Mouse (Mus musculus) myocyte (in vitro differentiated cells): ENCODE results near the gene Top3b. TPM values are rescaled to one million over a fixed set of nuclear protein-coding genes. Genes with fewer than 3 reads are reported as not detected.

ENCODE experiments used
- H3K27me3 ChIP-seq: one replicate; pipeline ENCODE4 v1.6.1; 2011; ENCODE audit not compliant: control insufficient read depth, insufficient read depth, insufficient read length
- H3K36me3 ChIP-seq: one replicate; pipeline ENCODE4 v1.6.1; 2011; ENCODE audit not compliant: control insufficient read depth, insufficient read depth
- H3K4me2 ChIP-seq: one replicate; pipeline ENCODE4 v1.6.1; 2011; ENCODE audit warnings: low read depth, control low read depth
- H3K4me3 ChIP-seq: one replicate; pipeline ENCODE4 v1.5.1; 2011; ENCODE audit warnings: mild to moderate bottlenecking, control low read depth, moderate library complexity
- H3K79me2 ChIP-seq: one replicate; pipeline ENCODE4 v1.6.1; 2011; ENCODE audit not compliant: control insufficient read depth, insufficient read depth
- H3ac ChIP-seq: one replicate; pipeline ENCODE4 v1.6.1; 2011; ENCODE audit not compliant: control insufficient read depth, insufficient read length
- CEBPB ChIP-seq: IDR thresholded peaks from 2 replicates; pipeline ENCODE4 v1.6.1; 2011; ENCODE audit warnings: mild to moderate bottlenecking, moderate library complexity; ENCODE audit not compliant: poor library complexity, insufficient read depth, severe bottlenecking
- E2F4 ChIP-seq: IDR thresholded peaks from one replicate; pipeline ENCODE4 v1.6.1; 2011; ENCODE audit warnings: mild to moderate bottlenecking, control low read depth, moderate library complexity; ENCODE audit not compliant: insufficient read depth
- MAX ChIP-seq: IDR thresholded peaks from one replicate; pipeline ENCODE4 v1.6.1; 2011; ENCODE audit warnings: low read depth, mild to moderate bottlenecking, control low read depth
- MYOD1 ChIP-seq, 3 experiments: IDR thresholded peaks; one replicate each; pipeline ENCODE4 v1.6.1; 2011; ENCODE audit warnings: control low read depth in 2 of 3, low read depth in 2 of 3, mild to moderate bottlenecking in 2 of 3, moderate library complexity in 1 of 3; ENCODE audit not compliant: insufficient read length in 2 of 3, control insufficient read depth in 1 of 3
- MYOG ChIP-seq, 3 experiments: IDR thresholded peaks; one replicate each; pipeline ENCODE4 v1.6.1; 2011; ENCODE audit warnings: control low read depth in 2 of 3, low read depth in 2 of 3, mild to moderate bottlenecking in 2 of 3; ENCODE audit not compliant: insufficient read length in 2 of 3, control insufficient read depth in 1 of 3, insufficient read depth in 1 of 3
- POLR2A ChIP-seq: IDR thresholded peaks from one replicate; pipeline ENCODE4 v1.6.1; 2011; ENCODE audit warnings: low read depth, mild to moderate bottlenecking, control low read depth, moderate library complexity; ENCODE audit not compliant: insufficient read length
- POLR2AphosphoS2 ChIP-seq: IDR thresholded peaks from one replicate; pipeline ENCODE4 v1.6.1; 2011; ENCODE audit warnings: low read depth, control low read depth; ENCODE audit not compliant: insufficient read length
- REST ChIP-seq: IDR thresholded peaks from one replicate; pipeline ENCODE4 v1.6.1; 2011; ENCODE audit warnings: mild to moderate bottlenecking, control low read depth, moderate library complexity; ENCODE audit not compliant: insufficient read depth, insufficient read length
- SRF ChIP-seq: IDR thresholded peaks from one replicate; pipeline ENCODE4 v1.6.1; 2011; ENCODE audit warnings: low read depth; ENCODE audit not compliant: control insufficient read depth, insufficient read length
- TCF12 ChIP-seq: IDR thresholded peaks from one replicate; pipeline ENCODE4 v1.6.1; 2011; ENCODE audit warnings: mild to moderate bottlenecking, control low read depth; ENCODE audit not compliant: poor library complexity, insufficient read depth, severe bottlenecking
- TCF3 ChIP-seq: IDR thresholded peaks from one replicate; pipeline ENCODE4 v1.6.1; 2011; ENCODE audit warnings: low read depth, control low read depth; ENCODE audit not compliant: insufficient read length
- USF1 ChIP-seq: IDR thresholded peaks from one replicate; pipeline ENCODE4 v1.6.1; 2011; ENCODE audit warnings: low read depth, mild to moderate bottlenecking, control low read depth, moderate library complexity
- polyA plus RNA-seq: library from polyadenylated mRNA; unstranded; fragments of >200 nt; fragmentation: generic; extraction: Trizol; gene quantifications from one replicate; pipeline ENCODE4 v1.2.1, GENCODE M21; 2012; ENCODE audit warnings: missing spikeins

Top3b gene
- polyA plus RNA-seq, 1 experiment = 50.6 TPM

GRCm38 (mm10) chr16:16870241-16870616 is 307 bp upstream of the Top3b start:
- Histone ChIP-seq H3K4me2 (peak overlapping the region; percentile 86), H3K36me3 (peaks cover 3% of the 10 kb centered on the region), H3ac (peak overlapping the region; percentile 47), H3K79me2 (peaks cover 38% of the 10 kb centered on the region), H3K4me3 (peak overlapping the region; percentile 67), H3K27me3 (no peaks in the 10 kb centered on the region)
- TF ChIP-seq USF1 = no peak
- no peak for TF ChIP-seq MAX

- peaks cover 8% of the 10 kb centered on the region for H3K79me2 ChIP-seq
- H3K4me3 ChIP-seq = no peak overlapping the region
- H3K36me3 ChIP-seq = peaks cover 53% of the 10 kb centered on the region
- H3K27me3 ChIP-seq = no peaks in the 10 kb centered on the region
- H3ac ChIP-seq = no peak overlapping the region
- no peak overlapping the region for H3K4me2 ChIP-seq
- no peak for TF ChIP-seq TCF3
- TF ChIP-seq MYOD1 (IDR thresholded peaks at IDR 0.05; ENCODE audit: control insufficient read depth in 1 of 3, insufficient read length in 2 of 3, low read depth in 2 of 3) = peak in 1 of 3 experiments; percentile 12
- TF ChIP-seq TCF12 = no peak
These were observed 8.5 kb downstream of the Top3b start for GRCm38 (mm10) chr16:16879025-16879424.

- no peaks in the 10 kb centered on the region for H3K79me2 ChIP-seq
- H3K27me3 ChIP-seq = no peaks in the 10 kb centered on the region
- no peak overlapping the region for H3ac ChIP-seq
- H3K36me3 ChIP-seq = peaks cover 54% of the 10 kb centered on the region
- TF ChIP-seq MYOD1 (IDR thresholded peaks at IDR 0.05; ENCODE audit: control insufficient read depth in 1 of 3, insufficient read length in 2 of 3, low read depth in 2 of 3) = no peak
- no peak for TF ChIP-seq TCF12
- TF ChIP-seq SRF = no peak
- no peak for TF ChIP-seq USF1
- TF ChIP-seq POLR2A = no peak
- no peak for TF ChIP-seq TCF3
- TF ChIP-seq POLR2AphosphoS2 = no peak
- H3K4me3 ChIP-seq = no peak overlapping the region
- H3K4me2 ChIP-seq = no peak overlapping the region
These were observed 17.8 kb downstream of the Top3b start for GRCm38 (mm10) chr16:16888341-16888740.

GRCm38 (mm10) chr16:16892366-16892765 is 21.8 kb downstream of the Top3b start:
- H3K4me2 ChIP-seq = no peak overlapping the region
- H3ac ChIP-seq = no peak overlapping the region
- H3K36me3 ChIP-seq = peaks cover 23% of the 10 kb centered on the region
- peak; percentile 35 for TF ChIP-seq POLR2AphosphoS2
- TF ChIP-seq USF1 = no peak
- H3K79me2 ChIP-seq = no peaks in the 10 kb centered on the region
- no peaks in the 10 kb centered on the region for H3K27me3 ChIP-seq
- H3K4me3 ChIP-seq = no peak overlapping the region

- Histone ChIP-seq H3K79me2 (no peaks in the 10 kb centered on the region), H3K4me2 (peak overlapping the region; percentile 97), H3K27me3 (no peaks in the 10 kb centered on the region), H3ac (peak overlapping the region; percentile 50), H3K36me3 (peaks cover 6% of the 10 kb centered on the region), H3K4me3 (peak overlapping the region; percentile 59)
- no peak for TF ChIP-seq POLR2A
- TF ChIP-seq CEBPB = no peak
- no peak for TF ChIP-seq USF1
- TF ChIP-seq MAX = no peak
- no peak for TF ChIP-seq MYOG (IDR thresholded peaks at IDR 0.05; ENCODE audit: control insufficient read depth in 1 of 3, insufficient read depth in 1 of 3, insufficient read length in 2 of 3, low read depth in 2 of 3)
- no peak for TF ChIP-seq POLR2AphosphoS2
- TF ChIP-seq TCF3 = no peak
- TF ChIP-seq MYOD1 (IDR thresholded peaks at IDR 0.05; ENCODE audit: control insufficient read depth in 1 of 3, insufficient read length in 2 of 3, low read depth in 2 of 3) = no peak
- no peak for TF ChIP-seq TCF12
- TF ChIP-seq E2F4 = no peak
- no peak for TF ChIP-seq SRF
- no peak for TF ChIP-seq REST
These were observed 25.5 kb downstream of the Top3b start for GRCm38 (mm10) chr16:16896015-16896381.

GRCm38 (mm10) chr16:16896382-16897055 is 26.0 kb downstream of the Top3b start, which contains the start of gene Ppm1f:
Gene Ppm1f, plus strand, starts transcription at chr16:16896469.
- no peaks in the 10 kb centered on the region for H3K27me3 ChIP-seq
- H3K79me2 ChIP-seq = no peaks in the 10 kb centered on the region
- peak within 1 kb of the TSS; percentile 97 for H3K4me2 ChIP-seq
- H3K36me3 ChIP-seq = peaks cover under 1% of the 10 kb centered on the region
- H3K4me3 ChIP-seq = peak within 1 kb of the TSS; percentile 59
- no peak for TF ChIP-seq TCF12
- peak in 1 of 3 experiments; percentile 30 for TF ChIP-seq MYOG (IDR thresholded peaks at IDR 0.05; ENCODE audit: control insufficient read depth in 1 of 3, insufficient read depth in 1 of 3, insufficient read length in 2 of 3, low read depth in 2 of 3)
- no peak for TF ChIP-seq TCF3
- TF ChIP-seq CEBPB = no peak
- TF ChIP-seq MAX = no peak
- TF ChIP-seq POLR2AphosphoS2 = peak; percentile 87
- peak; percentile 89 for TF ChIP-seq POLR2A
- peak in 1 of 3 experiments; percentile 45 for TF ChIP-seq MYOD1 (IDR thresholded peaks at IDR 0.05; ENCODE audit: control insufficient read depth in 1 of 3, insufficient read length in 2 of 3, low read depth in 2 of 3)
- TF ChIP-seq E2F4 = no peak
- peak within 1 kb of the TSS; percentile 50 for H3ac ChIP-seq
